Mouse (Mus musculus): ENCODE measurements at regions not wholly inside any gene's neighbourhood (a gene's known extent, or its start where the extent isn't known, plus 50 kb on each side); places are given as distances from the start of the nearest gene placed in this dataset.

GRCm38 (mm10) chr1:119364901-119365300, 57.1 kb downstream of the Inhbb start:
- ChIA-PET CTCF (interaction anchor here in 1 of 4 experiments (0.6 kb wide), 1 partner anchor 14 kb away, joined by 3 read pairs; no protein-coding TSS in a partner anchor), POLR2A (interaction anchor here in 2 of 4 experiments (0.7 to 1.8 kb wide), 4 partner anchors 9 to 1382 kb away, joined by 3 to 6 read pairs (median 4); no protein-coding TSS in a partner anchor)

- ChIA-PET CTCF (no interaction called here), POLR2A (interaction anchor here in 1 of 4 experiments (1.7 kb wide), 1 partner anchor 10 kb away, joined by 4 read pairs; no protein-coding TSS in a partner anchor)
Observed at GRCm38 (mm10) chr1:119358096-119358495, 64.0 kb downstream of the Inhbb start.

- ChIA-PET CTCF (interaction anchor here in 3 of 4 experiments (0.6 to 0.7 kb wide), 4 partner anchors 12 to 210 kb away, joined by 3 read pairs; no protein-coding TSS in a partner anchor), POLR2A (interaction anchor here in 2 of 4 experiments (0.7 to 1.7 kb wide), 6 partner anchors 8 to 64 kb away, joined by 3 to 5 read pairs (median 3); no protein-coding TSS in a partner anchor)
Observed at GRCm38 (mm10) chr1:119356916-119357315, 65.1 kb downstream of the Inhbb start.

- ChIA-PET POLR2A (no interaction called here), CTCF (no interaction called here)
Observed at GRCm38 (mm10) chr1:119355456-119355855, 66.6 kb downstream of the Inhbb start.

GRCm38 (mm10) chr1:119351567-119351966, 70.5 kb downstream of the Inhbb start:
- POLR2A ChIA-PET = no interaction called here
- CTCF ChIA-PET = interaction anchor here in 1 of 4 experiments (0.6 kb wide), 1 partner anchor 13 kb away, joined by 3 read pairs; no protein-coding TSS in a partner anchor

- POLR2A ChIA-PET = interaction anchor here in 1 of 4 experiments (2.2 kb wide), 1 partner anchor 15 kb away, joined by 6 read pairs; no protein-coding TSS in a partner anchor
- CTCF ChIA-PET = interaction anchor here in 1 of 4 experiments (0.6 kb wide), 1 partner anchor 14 kb away, joined by 3 read pairs; no protein-coding TSS in a partner anchor
Observed at GRCm38 (mm10) chr1:119350846-119351245, 71.2 kb downstream of the Inhbb start.

- CTCF ChIA-PET = no interaction called here
- POLR2A ChIA-PET = interaction anchor here in 2 of 4 experiments (1.0 to 2.2 kb wide), 2 partner anchors 16 to 47 kb away, joined by 3 to 6 read pairs; no protein-coding TSS in a partner anchor
Observed at GRCm38 (mm10) chr1:119350296-119350695, 71.8 kb downstream of the Inhbb start.

GRCm38 (mm10) chr1:119348456-119349208, 73.4 kb downstream of the Inhbb start:
- CTCF ChIA-PET = interaction anchor here in 3 of 4 experiments (0.7 to 1.2 kb wide), 11 partner anchors 13 to 344 kb away, joined by 3 to 6 read pairs (median 3); no protein-coding TSS in a partner anchor
- POLR2A ChIA-PET = interaction anchor here in 3 of 4 experiments (0.6 to 2.3 kb wide), 21 partner anchors 9 to 229 kb away, joined by 3 to 8 read pairs (median 3); no protein-coding TSS in a partner anchor

GRCm38 (mm10) chr1:119347749-119348148, 74.3 kb downstream of the Inhbb start:
- CTCF ChIA-PET = interaction anchor here in 2 of 4 experiments (0.7 to 1.2 kb wide), 5 partner anchors 41 to 344 kb away, joined by 3 to 6 read pairs (median 3); no protein-coding TSS in a partner anchor

GRCm38 (mm10) chr1:119346634-119347155, 75.4 kb downstream of the Inhbb start:
- ChIA-PET POLR2A (interaction anchor here in 1 of 4 experiments (0.6 to 1.4 kb wide), 7 partner anchors 12 to 74 kb away, joined by 3 to 4 read pairs (median 3); no protein-coding TSS in a partner anchor), CTCF (interaction anchor here in 2 of 4 experiments (0.8 to 1.9 kb wide), 2 partner anchors 37 to 116 kb away, joined by 4 to 5 read pairs; no protein-coding TSS in a partner anchor)

More at GRCm38 (mm10) chr1:119347749-119348148, 74.3 kb downstream of the Inhbb start:
- POLR2A ChIA-PET = interaction anchor here in 3 of 4 experiments (0.8 to 2.3 kb wide), 15 partner anchors 10 to 228 kb away, joined by 3 to 8 read pairs (median 3); no protein-coding TSS in a partner anchor

GRCm38 (mm10) chr1:119345115-119345791, 76.8 kb downstream of the Inhbb start:
- CTCF ChIA-PET = interaction anchor here (0.6 to 1.9 kb wide), 17 partner anchors 8 to 136 kb away, joined by 3 to 6 read pairs (median 4); no protein-coding TSS in a partner anchor
- POLR2A ChIA-PET = interaction anchor here in 2 of 4 experiments (0.6 to 1.0 kb wide), 3 partner anchors 46 to 262 kb away, joined by 3 read pairs; no protein-coding TSS in a partner anchor

GRCm38 (mm10) chr1:119344046-119344445, 78.0 kb downstream of the Inhbb start:
- POLR2A ChIA-PET = no interaction called here
- CTCF ChIA-PET = interaction anchor here in 1 of 4 experiments (0.5 kb wide), 1 partner anchor 258 kb away, joined by 3 read pairs; no protein-coding TSS in a partner anchor

GRCm38 (mm10) chr1:119335171-119335570, 86.9 kb downstream of the Inhbb start:
- CTCF ChIA-PET = interaction anchor here in 2 of 4 experiments (0.5 to 1.0 kb wide), 2 partner anchors 14 to 123 kb away, joined by 3 to 5 read pairs; no protein-coding TSS in a partner anchor
- POLR2A ChIA-PET = interaction anchor here in 2 of 4 experiments (0.6 to 1.4 kb wide), 5 partner anchors 11 to 868 kb away, joined by 3 to 6 read pairs (median 4); no protein-coding TSS in a partner anchor

GRCm38 (mm10) chr1:119330751-119331326, 91.2 kb downstream of the Inhbb start:
- CTCF ChIA-PET = no interaction called here
- POLR2A ChIA-PET = interaction anchor here in 2 of 4 experiments (0.6 to 2.4 kb wide), 2 partner anchors 25 to 66 kb away, joined by 3 to 9 read pairs; no protein-coding TSS in a partner anchor

GRCm38 (mm10) chr1:119329693-119330434, 92.2 kb downstream of the Inhbb start:
- ChIA-PET POLR2A (interaction anchor here in 3 of 4 experiments (0.6 to 2.4 kb wide), 7 partner anchors 18 to 210 kb away, joined by 3 to 11 read pairs (median 5); no protein-coding TSS in a partner anchor), CTCF (interaction anchor here in 2 of 4 experiments (0.6 to 1.3 kb wide), 2 partner anchors 16 to 127 kb away, joined by 4 to 6 read pairs; no protein-coding TSS in a partner anchor)

GRCm38 (mm10) chr1:119328921-119329692, 92.9 kb downstream of the Inhbb start:
- ChIA-PET CTCF (interaction anchor here in 2 of 4 experiments (0.8 to 1.3 kb wide), 3 partner anchors 16 to 233 kb away, joined by 3 to 4 read pairs (median 4); no protein-coding TSS in a partner anchor), POLR2A (interaction anchor here (0.5 to 2.4 kb wide), 9 partner anchors 10 to 211 kb away, joined by 3 to 11 read pairs (median 5); no protein-coding TSS in a partner anchor)
